Comparison of ENCODE assay signal across 12 mouse cellular contexts in the genomic region with DNA sequence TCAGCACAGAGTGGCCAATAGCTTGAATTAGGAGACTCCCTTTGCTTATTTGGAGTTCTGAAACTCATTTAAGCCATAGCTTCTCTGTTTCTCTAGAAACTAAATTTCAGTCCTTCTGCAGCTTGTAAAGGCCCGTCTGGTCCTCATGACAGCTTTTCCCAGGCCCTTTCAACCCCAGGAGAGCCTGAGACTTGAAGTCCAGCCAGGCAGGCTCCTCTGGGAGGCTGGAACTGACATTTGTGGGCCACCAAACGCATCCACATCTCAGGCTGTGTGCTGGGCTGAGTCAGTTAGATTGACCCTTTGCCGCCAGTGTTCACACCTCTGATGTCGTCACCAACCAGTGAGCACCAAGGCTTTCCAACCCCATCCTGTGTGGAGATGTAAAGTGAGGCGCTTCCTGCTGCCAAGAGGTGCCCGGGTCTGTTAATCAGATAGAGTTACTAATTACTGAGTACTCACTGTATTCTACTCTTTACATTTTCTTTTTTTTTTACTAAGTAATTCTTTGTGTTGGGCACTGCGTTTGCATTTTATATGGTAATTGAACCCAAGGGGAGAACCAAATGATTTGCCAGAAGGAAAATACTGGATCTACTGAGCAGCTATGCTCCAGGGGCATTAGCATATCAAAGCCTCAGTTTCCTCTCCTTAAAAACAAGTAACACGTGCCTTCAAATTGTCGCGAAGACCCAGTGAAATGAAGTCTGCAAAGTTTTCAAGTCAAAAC.
DNase-seq lines count a peak whose midpoint lies in the region; ATAC-seq lines count a peak whose summit lies in the region.
"Had no signal": no experiment of that assay in that cellular context is flagged by ENCODE, and none has a peak within 500 bp of the region (broad histone marks: within the 10 kb centered on the region; RNA-seq: fewer than 3 reads in every experiment).

No protein-coding gene starts in this region.

- 42% methylated on average over 10 of the region's 10 CpGs for WGBS in heart, embryonic 12.5 days
- 36% methylated on average over 10 of the region's 10 CpGs for WGBS in embryonic facial prominence, embryonic 15.5 days
- 45% methylated on average over 10 of the region's 10 CpGs for WGBS in heart, embryonic 13.5 days
- WGBS in midbrain, embryonic 14.5 days, result 43% methylated on average over 10 of the region's 10 CpGs

- no peak for ATAC-seq in heart, embryonic 12.5 days (ENCODE audit: insufficient number of reproducible peaks, low FRiP score)
- ATAC-seq in embryonic facial prominence, embryonic 15.5 days (ENCODE audit: insufficient number of reproducible peaks, low FRiP score, low TSS enrichment, low read depth), result 0 out of 2 replicates have a peak, but pooled peaks have one; percentile 40
- ATAC-seq in heart, embryonic 13.5 days (ENCODE audit: extremely low read depth, insufficient number of reproducible peaks, low FRiP score, low TSS enrichment), result no peak
- no peak for ATAC-seq in midbrain, embryonic 14.5 days (ENCODE audit: low FRiP score, low TSS enrichment)
- ATAC-seq in megakaryocyte-erythroid progenitor cell, adult 5-6 weeks (replicated peaks; ENCODE audit: low FRiP score, low TSS enrichment, poor library complexity, severe bottlenecking), result no peak

- H3K4me2 ChIP-seq in heart, embryonic 12.5 days, result no peak overlapping the region
- H3K4me2 ChIP-seq in embryonic facial prominence, embryonic 15.5 days (replicated peaks), result no peak overlapping the region
- H3K4me2 ChIP-seq in heart, embryonic 13.5 days, result no peak overlapping the region
- H3K4me2 ChIP-seq in midbrain, embryonic 14.5 days (ENCODE audit: low read length), result no peak overlapping the region
- H3K4me2 ChIP-seq: lung, embryonic 14.5 days; stomach, embryonic 15.5 days had no signal

- no peaks in the 10 kb centered on the region for H3K27me3 ChIP-seq in heart, embryonic 12.5 days (replicated peaks)
- H3K27me3 ChIP-seq in embryonic facial prominence, embryonic 15.5 days, result no peaks in the 10 kb centered on the region
- H3K27me3 ChIP-seq in heart, embryonic 13.5 days (replicated peaks), result no peaks in the 10 kb centered on the region
- H3K27me3 ChIP-seq in midbrain, embryonic 14.5 days (ENCODE audit: control insufficient read depth, insufficient read depth, low read length), result no peaks in the 10 kb centered on the region
- H3K27me3 ChIP-seq: stomach, embryonic 15.5 days had no signal

- H3K27ac ChIP-seq in heart, embryonic 12.5 days (ENCODE audit: poor library complexity, severe bottlenecking), result no peak overlapping the region
- H3K27ac ChIP-seq in embryonic facial prominence, embryonic 15.5 days (replicated peaks), result 0 out of 2 replicates have a peak overlapping the region, but pooled peaks have one; percentile 48
- 0 out of 2 replicates have a peak overlapping the region, but pooled peaks have one; percentile 8 for H3K27ac ChIP-seq in heart, embryonic 13.5 days (replicated peaks)
- H3K27ac ChIP-seq in midbrain, embryonic 14.5 days (replicated peaks; ENCODE audit: low read depth, low read length), result no peak overlapping the region

- H3K9ac ChIP-seq in heart, embryonic 12.5 days, result no peak overlapping the region
- H3K9ac ChIP-seq in embryonic facial prominence, embryonic 15.5 days, result no peak overlapping the region
- no peak overlapping the region for H3K9ac ChIP-seq in heart, embryonic 13.5 days
- H3K9ac ChIP-seq in midbrain, embryonic 14.5 days (replicated peaks; ENCODE audit: low read length), result no peak overlapping the region
- H3K9ac ChIP-seq: lung, embryonic 14.5 days; stomach, embryonic 15.5 days had no signal

- H3K4me1 ChIP-seq in heart, embryonic 12.5 days (replicated peaks), result 0 out of 2 replicates have a peak, but pooled peaks cover 13% of the 10 kb centered on the region
- H3K4me1 ChIP-seq in embryonic facial prominence, embryonic 15.5 days, result peaks cover 22% of the 10 kb centered on the region
- H3K4me1 ChIP-seq in heart, embryonic 13.5 days, result peaks cover 32% of the 10 kb centered on the region
- peaks cover 17% of the 10 kb centered on the region; the same call in 1 of the 2 replicates for H3K4me1 ChIP-seq in midbrain, embryonic 14.5 days (ENCODE audit: control insufficient read depth, insufficient read depth, low read length)

- peak; percentile 65 to 74 for DNase-seq in heart, adult 18-20 months
- peak; percentile 35 for DNase-seq in midbrain, embryonic 14.5 days
- no peak for DNase-seq in cerebellum, adult 9-11 months
- no peak for DNase-seq in frontal cortex, postnatal 10 days (ENCODE audit: low spot score in 2 of 2)
- DNase-seq: kidney, adult 9 months; lung, embryonic 14.5 days; retina, postnatal 1 day had no signal

- H3K36me3 ChIP-seq in heart, embryonic 12.5 days, result no peaks in the 10 kb centered on the region
- H3K36me3 ChIP-seq in embryonic facial prominence, embryonic 15.5 days, result no peaks in the 10 kb centered on the region
- H3K36me3 ChIP-seq in heart, embryonic 13.5 days, result no peaks in the 10 kb centered on the region
- no peaks in the 10 kb centered on the region for H3K36me3 ChIP-seq in midbrain, embryonic 14.5 days (ENCODE audit: control insufficient read depth, insufficient read depth, low read length)
- H3K36me3 ChIP-seq: stomach, embryonic 15.5 days had no signal

- no peaks in the 10 kb centered on the region for H3K9me3 ChIP-seq in heart, embryonic 12.5 days (replicated peaks)
- H3K9me3 ChIP-seq in embryonic facial prominence, embryonic 15.5 days (replicated peaks), result no peaks in the 10 kb centered on the region
- H3K9me3 ChIP-seq in heart, embryonic 13.5 days, result no peaks in the 10 kb centered on the region
- H3K9me3 ChIP-seq in midbrain, embryonic 14.5 days (ENCODE audit: control insufficient read depth, low read length), result no peaks in the 10 kb centered on the region
- H3K9me3 ChIP-seq: stomach, embryonic 15.5 days had no signal

- no peak overlapping the region for H3K4me3 ChIP-seq in heart, embryonic 12.5 days
- no peak overlapping the region for H3K4me3 ChIP-seq in embryonic facial prominence, embryonic 15.5 days (replicated peaks)
- no peak overlapping the region for H3K4me3 ChIP-seq in heart, embryonic 13.5 days
- H3K4me3 ChIP-seq in midbrain, embryonic 14.5 days (replicated peaks; ENCODE audit: low read depth, low read length), result no peak overlapping the region
- H3K4me3 ChIP-seq: stomach, embryonic 15.5 days had no signal

Comparison
In these comparisons a context has a peak if more than half of its experiments do, and no peak if none do; other contexts are left out.
1. H3K27ac ChIP-seq: peak in embryonic facial prominence, embryonic 15.5 days (single experiment) and heart, embryonic 13.5 days (single experiment); none in heart, embryonic 12.5 days (single experiment) and midbrain, embryonic 14.5 days (single experiment).
2. DNase-seq: peak in heart, adult 18-20 months (2 of 2) and midbrain, embryonic 14.5 days (single experiment); none in cerebellum, adult 9-11 months (single experiment) and frontal cortex, postnatal 10 days (0 of 2).